Mouse (Mus musculus) heart, adult 2 months (tissue): ENCODE measurements around the gene Btbd9. TPM values are rescaled to one million over a fixed set of nuclear protein-coding genes. Genes with fewer than 3 reads are reported as not detected.

Source experiments
- DNase-seq, 2 experiments: peaks; one replicate each; pipeline ENCODE4 v3.0.0; 2021
- H3K27ac ChIP-seq: fragments of 200-600 bp; 2 replicates; pipeline ENCODE4 v1.8.1; 2022
- H3K27me3 ChIP-seq: fragments of 200-500 bp; 2 replicates; pipeline ENCODE4 v1.6.1; 2012; ENCODE audit warnings: mild to moderate bottlenecking, low read length, inconsistent platforms, mixed read lengths; ENCODE audit not compliant: control insufficient read depth, insufficient read depth
- H3K36me3 ChIP-seq: fragments of 200-500 bp; 2 replicates; pipeline ENCODE4 v1.6.1; 2012; ENCODE audit warnings: low read length, inconsistent platforms; ENCODE audit not compliant: control insufficient read depth, insufficient read depth
- H3K4me1 ChIP-seq: fragments of 200-500 bp; 2 replicates; pipeline ENCODE4 v1.6.1; 2011; ENCODE audit warnings: low read length; ENCODE audit not compliant: control insufficient read depth, insufficient read depth
- H3K4me3 ChIP-seq: fragments of 200-600 bp; 2 replicates; pipeline ENCODE4 v1.8.1; 2022
- H3K79me2 ChIP-seq: fragments of 200-500 bp; replicated peaks from 2 replicates; pipeline ENCODE4 v1.6.1; 2012; ENCODE audit warnings: mild to moderate bottlenecking, inconsistent platforms, low read length, moderate library complexity, mixed read lengths; ENCODE audit not compliant: control insufficient read depth, insufficient read depth
- H3K9ac ChIP-seq: fragments of 200-500 bp; 2 replicates; pipeline ENCODE4 v1.6.1; 2012; ENCODE audit warnings: low read depth, mild to moderate bottlenecking, control low read depth, inconsistent platforms, low read length, mixed read lengths
- CTCF ChIP-seq: fragments of 200-600 bp; IDR thresholded peaks from 2 replicates; pipeline ENCODE4 v1.8.1; 2022; ENCODE audit warnings: antibody characterized with exemption, mild to moderate bottlenecking, moderate library complexity
- EP300 ChIP-seq: fragments of 200-500 bp; IDR thresholded peaks from 2 replicates; pipeline ENCODE4 v1.6.1; 2011; ENCODE audit warnings: low read depth, low read length, control low read depth; ENCODE audit not compliant: insufficient read depth
- POLR2A ChIP-seq: fragments of 200-500 bp; IDR thresholded peaks from 2 replicates; pipeline ENCODE4 v1.6.1; 2011; ENCODE audit warnings: mild to moderate bottlenecking, low read depth, low read length, control low read depth; ENCODE audit not compliant: insufficient read depth
- WGBS: fragments of 180-500 bp; shearing (Covaris S2); methylation state at CpG from one replicate; pipeline ENCODE4 v1.1.7; 2018; 5-methylcytosine and 5-hydroxymethylcytosine counted together
- intact Hi-C: fragments of 180-260 bp; cut with DNase I; formaldehyde crosslinking; loops from one replicate; pipeline ENCODE4 v1.15.1; 2025
- polyA plus RNA-seq: library from polyadenylated mRNA; depleted of rRNA; stranded (reverse); fragments of >200 nt; gene quantifications from 2 replicates; pipeline ENCODE4 v1.2.3, GENCODE M21; 2012
- total RNA-seq, 2 experiments: library from RNA; stranded (reverse); gene quantifications; 2 replicates each; pipeline ENCODE4 v1.2.3; 2021

The Btbd9 gene
- total and polyA plus RNA-seq, 3 experiments, result 8.1 to 22.0 (median 20.9) TPM

- Histone ChIP-seq H3K36me3 (no peaks in the 10 kb centered on the region), H3K27ac (no peak overlapping the region), H3K27me3 (no peaks in the 10 kb centered on the region), H3K4me1 (no peaks in the 10 kb centered on the region), H3K9ac (no peak overlapping the region), H3K79me2 (no peaks in the 10 kb centered on the region), H3K4me3 (no peak overlapping the region)
- 61% methylated on average over 1 of the region's 1 CpGs for WGBS
- TF ChIP-seq POLR2A (no peak), EP300 (no peak), CTCF (no peak)
- intact Hi-C loops, result no loop called here
- no peak for DNase-seq
Measured at GRCm38 (mm10) chr17:30320301-30320700, 256.0 kb downstream of the Btbd9 start.

- Histone ChIP-seq H3K27me3 (no peaks in the 10 kb centered on the region), H3K27ac (no peak overlapping the region), H3K79me2 (no peaks in the 10 kb centered on the region), H3K4me3 (no peak overlapping the region), H3K9ac (no peak overlapping the region), H3K4me1 (no peaks in the 10 kb centered on the region; the same call in 1 of the 2 replicates), H3K36me3 (no peaks in the 10 kb centered on the region)
- WGBS, result 63% methylated on average over 4 of the region's 4 CpGs
- no peak for DNase-seq
- TF ChIP-seq CTCF (no peak), POLR2A (no peak), EP300 (no peak)
- intact Hi-C loops, result no loop called here
Measured at GRCm38 (mm10) chr17:30312688-30313087, 263.6 kb downstream of the Btbd9 start.

GRCm38 (mm10) chr17:30309627-30310026 is 266.7 kb downstream of the Btbd9 start:
- Histone ChIP-seq H3K27me3 (no peaks in the 10 kb centered on the region), H3K36me3 (no peaks in the 10 kb centered on the region), H3K9ac (no peak overlapping the region), H3K79me2 (no peaks in the 10 kb centered on the region), H3K27ac (no peak overlapping the region), H3K4me1 (no peaks in the 10 kb centered on the region; the same call in 1 of the 2 replicates), H3K4me3 (no peak overlapping the region)
- intact Hi-C loops, result no loop called here
- no peak for DNase-seq
- 71% methylated on average over 4 of the region's 4 CpGs for WGBS
- TF ChIP-seq EP300 (no peak), CTCF (no peak)

- Histone ChIP-seq H3K9ac (no peak overlapping the region), H3K4me1 (no peaks in the 10 kb centered on the region; the same call in none of the 2 replicates), H3K27me3 (no peaks in the 10 kb centered on the region), H3K4me3 (no peak overlapping the region), H3K79me2 (no peaks in the 10 kb centered on the region), H3K27ac (no peak overlapping the region), H3K36me3 (no peaks in the 10 kb centered on the region)
- 92% methylated on average over 4 of the region's 4 CpGs for WGBS
- no peak for DNase-seq
- intact Hi-C loops, result no loop called here
- TF ChIP-seq POLR2A (no peak), CTCF (no peak), EP300 (no peak)
Measured at GRCm38 (mm10) chr17:30308889-30309288, 267.4 kb downstream of the Btbd9 start.

DNA sequence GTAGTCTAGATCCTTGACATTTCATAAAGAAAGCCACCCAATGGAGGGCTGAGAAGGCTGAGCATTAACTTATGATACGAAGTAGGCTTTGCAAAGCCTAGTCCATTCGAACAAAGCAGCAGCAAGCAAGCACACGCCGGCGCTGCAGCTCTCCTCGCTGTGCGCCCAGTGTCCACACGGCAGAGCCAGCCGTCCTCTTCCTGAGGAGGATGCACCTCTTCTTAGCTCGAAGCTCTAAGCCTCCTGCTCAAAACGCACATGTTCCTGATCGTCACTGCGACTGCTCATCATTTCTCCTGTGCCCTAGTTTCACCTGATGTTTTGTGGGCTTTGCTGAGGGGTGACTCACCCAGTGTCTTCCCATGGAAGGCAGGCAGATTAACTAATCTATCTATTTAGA is 268.0 kb downstream of the Btbd9 start:
- H3K27me3 ChIP-seq, result no peaks in the 10 kb centered on the region
- no peak overlapping the region for H3K4me3 ChIP-seq
- H3K27ac ChIP-seq, result no peak overlapping the region
- 92% methylated on average over 13 of the region's 13 CpGs for WGBS
- TF ChIP-seq POLR2A (no peak), CTCF (no peak), EP300 (no peak)
- no peak for DNase-seq
- H3K79me2 ChIP-seq, result no peaks in the 10 kb centered on the region
- intact Hi-C loops, result no loop called here
- no peak overlapping the region for H3K9ac ChIP-seq
- H3K4me1 ChIP-seq, result no peaks in the 10 kb centered on the region; the same call in none of the 2 replicates
- no peaks in the 10 kb centered on the region for H3K36me3 ChIP-seq

GRCm38 (mm10) chr17:30307168-30307567 is 269.1 kb downstream of the Btbd9 start:
- WGBS, result 76% methylated on average over 10 of the region's 10 CpGs
- H3K27ac ChIP-seq, result no peak overlapping the region
- no peaks in the 10 kb centered on the region; the same call in none of the 2 replicates for H3K4me1 ChIP-seq
- no peaks in the 10 kb centered on the region for H3K27me3 ChIP-seq
- H3K9ac ChIP-seq, result no peak overlapping the region
- TF ChIP-seq EP300 (no peak), CTCF (no peak), POLR2A (no peak)
- H3K36me3 ChIP-seq, result no peaks in the 10 kb centered on the region
- no peaks in the 10 kb centered on the region for H3K79me2 ChIP-seq
- DNase-seq, result no peak
- no peak overlapping the region for H3K4me3 ChIP-seq
- intact Hi-C loops, result no loop called here
